Mouse (Mus musculus) ES-Bruce4 (cell line): ENCODE measurements around the gene Pgap3.

ENCODE experiments used
- EP300 ChIP-seq: IDR thresholded peaks from 2 replicates; pipeline ENCODE4 v1.6.1; 2011; ENCODE audit warnings: low read depth, low read length; ENCODE audit not compliant: insufficient read depth
- POLR2A ChIP-seq: IDR thresholded peaks from one replicate; pipeline ENCODE4 v1.8.1; 2011; ENCODE audit warnings: low read length; ENCODE audit not compliant: insufficient read depth

DNA sequence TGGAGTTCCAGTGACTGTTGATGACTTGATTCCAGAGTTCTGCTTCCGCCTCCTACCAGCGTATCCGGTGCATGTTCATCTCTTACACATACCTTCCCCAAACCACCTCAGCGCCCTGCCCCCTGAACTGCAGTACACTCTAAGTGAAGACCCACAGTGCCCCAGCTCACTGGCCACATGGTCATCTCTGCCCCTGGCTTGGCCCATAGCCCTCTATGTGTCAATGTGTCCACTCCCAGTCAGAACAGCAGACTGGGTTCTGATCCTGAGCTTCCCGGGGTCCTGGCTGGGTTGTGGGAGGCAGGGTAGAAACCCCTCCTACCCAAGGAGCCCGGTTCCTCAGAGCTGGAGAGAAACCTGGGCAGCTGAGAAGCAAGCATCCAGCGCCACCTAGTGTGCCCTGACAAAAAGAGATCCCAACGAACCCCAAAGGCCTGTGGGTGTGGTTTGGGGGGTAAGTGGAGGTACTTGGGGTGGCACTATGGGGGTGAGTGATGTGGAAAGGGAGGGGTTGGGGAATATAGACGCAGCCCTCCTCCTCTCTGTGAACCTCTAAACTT lies 11.0 kb downstream of the Pgap3 start:
- no peak for TF ChIP-seq POLR2A
- TF ChIP-seq EP300 = no peak
